Mouse (Mus musculus) midbrain, embryonic 16.5 days (tissue): ENCODE data around the gene Tmem52. TPM values are rescaled to one million over a fixed set of nuclear protein-coding genes. Genes with fewer than 3 reads are reported as not detected.
"Not testable (repeated sequence)": the region's sequence is repeated elsewhere in the genome, so short reads cannot be mapped to it uniquely, and the experiment has no call there.

ENCODE experiments used
- ATAC-seq: fragments of 200-750 bp; cut with Nextera tagmentation; 2 replicates; pipeline ENCODE4 v1.8.0; 2017; ENCODE audit warnings: moderate TSS enrichment
- H3K27ac ChIP-seq: fragments of 300-500 bp; sonication (generic); 2 replicates; pipeline ENCODE4 v1.5.1; 2014; ENCODE audit warnings: mild to moderate bottlenecking, low read length, mixed read lengths
- H3K27me3 ChIP-seq: fragments of 300-500 bp; sonication (generic); 2 replicates; pipeline ENCODE4 v1.6.1; 2014; ENCODE audit warnings: low read depth, low read length, mixed read lengths; ENCODE audit not compliant: control insufficient read depth, insufficient read depth
- H3K36me3 ChIP-seq: fragments of 300-500 bp; sonication (generic); 2 replicates; pipeline ENCODE4 v1.6.1; 2014; ENCODE audit warnings: mild to moderate bottlenecking, low read length, moderate library complexity, mixed read lengths; ENCODE audit not compliant: control insufficient read depth, insufficient read depth
- H3K4me1 ChIP-seq: fragments of 300-500 bp; sonication (generic); 2 replicates; pipeline ENCODE4 v1.6.1; 2014; ENCODE audit warnings: mild to moderate bottlenecking, low read length, mixed read lengths; ENCODE audit not compliant: control insufficient read depth, insufficient read depth
- H3K4me2 ChIP-seq: fragments of 300-500 bp; sonication (generic); 2 replicates; pipeline ENCODE4 v1.6.1; 2014; ENCODE audit warnings: mild to moderate bottlenecking, low read length, mixed read lengths
- H3K4me3 ChIP-seq: fragments of 300-500 bp; sonication (generic); 2 replicates; pipeline ENCODE4 v1.5.1; 2014; ENCODE audit warnings: low read depth, mild to moderate bottlenecking, low read length, moderate library complexity, mixed read lengths
- H3K9ac ChIP-seq: fragments of 300-500 bp; sonication (generic); 2 replicates; pipeline ENCODE4 v1.6.1; 2014; ENCODE audit warnings: low read depth, low read length, mixed read lengths
- H3K9me3 ChIP-seq: fragments of 300-500 bp; sonication (generic); replicated peaks from 2 replicates; pipeline ENCODE4 v1.6.1; 2014; ENCODE audit warnings: mild to moderate bottlenecking, low read length, mixed read lengths; ENCODE audit not compliant: control insufficient read depth, poor library complexity, severe bottlenecking
- WGBS: fragments of 180-500 bp; shearing (Covaris S2); extraction: QIAGEN DNeasy Blood & Tissue Kit; methylation state at CpG from one replicate; pipeline ENCODE4 v1.1.7; 2014; 5-methylcytosine and 5-hydroxymethylcytosine counted together
- polyA plus RNA-seq: library from polyadenylated mRNA; unstranded; fragments of >200 nt; fragmentation: Nextera tagmentation; extraction: Ambion mirVana; gene quantifications from 2 replicates; pipeline ENCODE4 v1.2.1, GENCODE M21; 2015

The Tmem52 gene
- polyA plus RNA-seq, result not detected in 2 replicates

- H3K27me3 ChIP-seq, result no peaks in the 10 kb centered on the region
- H3K9me3 ChIP-seq, result no peaks in the 10 kb centered on the region
- H3K9ac ChIP-seq, result no peak within 1 kb of the TSS
- no peak for ATAC-seq
- no peak within 1 kb of the TSS for H3K4me2 ChIP-seq
- 14% methylated on average over 21 of the region's 21 CpGs for WGBS
- peaks cover 2% of the 10 kb centered on the region; the same call in 1 of the 2 replicates for H3K4me1 ChIP-seq
- H3K27ac ChIP-seq, result no peak within 1 kb of the TSS
- H3K36me3 ChIP-seq, result no peaks in the 10 kb centered on the region
- no peak within 1 kb of the TSS for H3K4me3 ChIP-seq
Measured at GRCm38 (mm10) chr4:155468952-155469351, at the start of gene Tmem52. TSS of gene Tmem52 (plus strand) at chr4:155469114.

GRCm38 (mm10) chr4:155420137-155420536 is 48.8 kb upstream of the Tmem52 start:
- Histone ChIP-seq H3K36me3 (no peaks in the 10 kb centered on the region), H3K27me3 (no peaks in the 10 kb centered on the region), H3K4me2 (no peak overlapping the region), H3K9me3 (no peaks in the 10 kb centered on the region), H3K4me3 (no peak overlapping the region), H3K9ac (no peak overlapping the region), H3K27ac (no peak overlapping the region), H3K4me1 (no peaks in the 10 kb centered on the region)
- no peak for ATAC-seq
- WGBS, result 87% methylated on average over 3 of the region's 3 CpGs

GRCm38 (mm10) chr4:155421412-155422370 is 47.2 kb upstream of the Tmem52 start:
- H3K27me3 ChIP-seq, H3K27ac ChIP-seq, ATAC-seq, H3K4me1 ChIP-seq, H3K9ac ChIP-seq, H3K9me3 ChIP-seq, H3K36me3 ChIP-seq, H3K4me2 ChIP-seq, H3K4me3 ChIP-seq: not testable (repeated sequence)
- 91% methylated on average over 20 of the region's 30 CpGs for WGBS

- WGBS, result 89% methylated on average over 5 of the region's 5 CpGs
- no peak overlapping the region for H3K4me3 ChIP-seq
- no peaks in the 10 kb centered on the region for H3K9me3 ChIP-seq
- H3K4me1 ChIP-seq, result no peaks in the 10 kb centered on the region
- no peak overlapping the region for H3K9ac ChIP-seq
- no peak overlapping the region for H3K27ac ChIP-seq
- H3K36me3 ChIP-seq, result no peaks in the 10 kb centered on the region
- H3K27me3 ChIP-seq, result no peaks in the 10 kb centered on the region
- no peak overlapping the region for H3K4me2 ChIP-seq
- no peak for ATAC-seq
Measured at GRCm38 (mm10) chr4:155423988-155424387, 44.9 kb upstream of the Tmem52 start.

GRCm38 (mm10) chr4:155426272-155426671 is 42.6 kb upstream of the Tmem52 start:
- Histone ChIP-seq H3K27me3 (no peaks in the 10 kb centered on the region), H3K4me3 (no peak overlapping the region), H3K9me3 (no peaks in the 10 kb centered on the region), H3K4me2 (no peak overlapping the region), H3K27ac (no peak overlapping the region), H3K9ac (no peak overlapping the region), H3K36me3 (no peaks in the 10 kb centered on the region), H3K4me1 (no peaks in the 10 kb centered on the region)
- WGBS, result 84% methylated on average over 6 of the region's 6 CpGs
- ATAC-seq, result no peak

- H3K9ac ChIP-seq, result no peak overlapping the region
- H3K4me1 ChIP-seq, result no peaks in the 10 kb centered on the region
- no peak overlapping the region for H3K27ac ChIP-seq
- no peaks in the 10 kb centered on the region for H3K36me3 ChIP-seq
- no peak overlapping the region for H3K4me3 ChIP-seq
- H3K9me3 ChIP-seq, result no peaks in the 10 kb centered on the region
- no peaks in the 10 kb centered on the region for H3K27me3 ChIP-seq
- no peak for ATAC-seq
- H3K4me2 ChIP-seq, result no peak overlapping the region
Measured at GRCm38 (mm10) chr4:155428442-155428841, 40.5 kb upstream of the Tmem52 start.

GRCm38 (mm10) chr4:155429202-155429601 is 39.7 kb upstream of the Tmem52 start:
- no peaks in the 10 kb centered on the region for H3K36me3 ChIP-seq
- WGBS, result 86% methylated on average over 3 of the region's 3 CpGs
- H3K9ac ChIP-seq, result no peak overlapping the region
- no peak for ATAC-seq
- H3K27me3 ChIP-seq, result no peaks in the 10 kb centered on the region
- H3K4me3 ChIP-seq, result no peak overlapping the region
- no peak overlapping the region for H3K4me2 ChIP-seq
- H3K4me1 ChIP-seq, result no peaks in the 10 kb centered on the region
- H3K9me3 ChIP-seq, result no peaks in the 10 kb centered on the region
- H3K27ac ChIP-seq, result no peak overlapping the region

- no peak overlapping the region for H3K4me3 ChIP-seq
- no peaks in the 10 kb centered on the region for H3K36me3 ChIP-seq
- ATAC-seq, result no peak
- 88% methylated on average over 6 of the region's 6 CpGs for WGBS
- H3K27ac ChIP-seq, result no peak overlapping the region
- H3K4me1 ChIP-seq, result no peaks in the 10 kb centered on the region
- H3K27me3 ChIP-seq, result no peaks in the 10 kb centered on the region
- no peaks in the 10 kb centered on the region for H3K9me3 ChIP-seq
- no peak overlapping the region for H3K9ac ChIP-seq
- H3K4me2 ChIP-seq, result no peak overlapping the region
Measured at GRCm38 (mm10) chr4:155432358-155432757, 36.6 kb upstream of the Tmem52 start.

- 86% methylated on average over 5 of the region's 5 CpGs for WGBS
- Histone ChIP-seq H3K9ac (no peak overlapping the region), H3K27me3 (no peaks in the 10 kb centered on the region), H3K4me3 (no peak overlapping the region), H3K9me3 (no peaks in the 10 kb centered on the region), H3K4me2 (no peak overlapping the region), H3K4me1 (no peaks in the 10 kb centered on the region), H3K27ac (no peak overlapping the region), H3K36me3 (no peaks in the 10 kb centered on the region)
- no peak for ATAC-seq
Measured at GRCm38 (mm10) chr4:155433993-155434392, 34.9 kb upstream of the Tmem52 start.
